Mouse (Mus musculus) heart, adult 2 months (tissue): ENCODE results near the gene Osbpl5.

ENCODE experiments used
- CTCF ChIP-seq: fragments of 200-600 bp; IDR thresholded peaks from 2 replicates; pipeline ENCODE4 v1.8.1; 2022; ENCODE audit warnings: antibody characterized with exemption, mild to moderate bottlenecking, moderate library complexity
- EP300 ChIP-seq: fragments of 200-500 bp; IDR thresholded peaks from 2 replicates; pipeline ENCODE4 v1.6.1; 2011; ENCODE audit warnings: low read depth, low read length, control low read depth; ENCODE audit not compliant: insufficient read depth

GRCm38 (mm10) chr7:143739511-143740461 is 17.0 kb downstream of the Osbpl5 start:
- TF ChIP-seq EP300 (0 out of 2 replicates have a peak, but pooled peaks have one; percentile 38), CTCF (0 out of 2 replicates have a peak, but pooled peaks have one; percentile 3)
